Mouse (Mus musculus) adrenal gland, postnatal 14 days (tissue): ENCODE measurements around the gene Nol12. TPM values are rescaled to one million over a fixed set of nuclear protein-coding genes. Genes with fewer than 3 reads are reported as not detected.

Source experiments
- DNase-seq: peaks from one replicate; pipeline ENCODE4 v3.0.0; 2021; ENCODE audit warnings: mixed read lengths
- long read RNA-seq, 2 experiments: library from polyadenylated mRNA; stranded (forward); transcript quantifications; one replicate each; pipeline ENCODE4 v2.0.0; 2021
- total RNA-seq: library from RNA; stranded (reverse); gene quantifications from 2 replicates; pipeline ENCODE4 v1.2.3, GENCODE M21; 2021

Gene Nol12
- total RNA-seq = 37.0 and 44.4 TPM in 2 replicates
- long read RNA-seq, experiment 1, transcript Nol12-203 (6 exons, 3,721 nt) = major isoform, 22 of 36 reads
- long read RNA-seq, experiment 1, partial matches to known transcripts = 7 of 36 reads
- long read RNA-seq, experiment 1, other reads (novel, unspliced or antisense) = 7 of 36 reads
- long read RNA-seq, experiment 2, transcript Nol12-203 (6 exons, 3,721 nt) = major isoform, 31 of 41 reads
- long read RNA-seq, experiment 2, partial matches to known transcripts = 4 of 41 reads
- long read RNA-seq, experiment 2, other reads (novel, unspliced or antisense) = 6 of 41 reads

GRCm38 (mm10) chr15:78934784-78935320 is at the start of gene Nol12:
TSS of gene Nol12 (plus strand) at chr15:78934933.
- peak; percentile 87 for DNase-seq

- DNase-seq = no peak
Observed at GRCm38 (mm10) chr15:78889401-78889853, 45.3 kb upstream of the Nol12 start.

- DNase-seq = no peak
Observed at GRCm38 (mm10) chr15:78892440-78892839, 42.3 kb upstream of the Nol12 start.

GRCm38 (mm10) chr15:78894726-78895125 is 40.0 kb upstream of the Nol12 start:
- no peak for DNase-seq

GRCm38 (mm10) chr15:78895741-78896140 is 39.0 kb upstream of the Nol12 start:
- DNase-seq = no peak

- no peak for DNase-seq
Observed at GRCm38 (mm10) chr15:78896149-78896548, 38.6 kb upstream of the Nol12 start.

- DNase-seq = no peak
Observed at GRCm38 (mm10) chr15:78897488-78897887, 37.2 kb upstream of the Nol12 start.

GRCm38 (mm10) chr15:78898507-78899001 is 36.2 kb upstream of the Nol12 start:
- no peak for DNase-seq

- no peak for DNase-seq
Observed at GRCm38 (mm10) chr15:78899409-78899739, 35.4 kb upstream of the Nol12 start, which contains the start of gene Gm49510. TSS of gene Gm49510 (plus strand) at chr15:78899667.

GRCm38 (mm10) chr15:78899740-78900584 is 34.8 kb upstream of the Nol12 start, which contains the start of gene Sh3bp1:
TSS of gene Sh3bp1 (plus strand) at chr15:78899768.
- DNase-seq = peak; percentile 81

- no peak for DNase-seq
Observed at GRCm38 (mm10) chr15:78900585-78901421, 33.9 kb upstream of the Nol12 start.

- no peak for DNase-seq
Observed at GRCm38 (mm10) chr15:78901422-78901789, 33.3 kb upstream of the Nol12 start.

GRCm38 (mm10) chr15:78903243-78903642 is 31.5 kb upstream of the Nol12 start:
- DNase-seq = peak; percentile 90

GRCm38 (mm10) chr15:78908399-78908798 is 26.3 kb upstream of the Nol12 start:
- DNase-seq = no peak

- no peak for DNase-seq
Observed at GRCm38 (mm10) chr15:78908982-78909381, 25.8 kb upstream of the Nol12 start.

- DNase-seq = peak; percentile 61
Observed at GRCm38 (mm10) chr15:78912040-78912439, 22.7 kb upstream of the Nol12 start.

- peak; percentile 97 for DNase-seq
Observed at GRCm38 (mm10) chr15:78913632-78914090, 21.1 kb upstream of the Nol12 start, which contains the start of gene Pdxp. TSS of gene Pdxp (plus strand) at chr15:78913919.

GRCm38 (mm10) chr15:78914091-78914822 is 20.5 kb upstream of the Nol12 start:
- no peak for DNase-seq

GRCm38 (mm10) chr15:78914823-78915659 is 19.7 kb upstream of the Nol12 start:
- no peak for DNase-seq

- DNase-seq = peak; percentile 85
Observed at GRCm38 (mm10) chr15:78915660-78916017, 19.1 kb upstream of the Nol12 start.
